Mouse (Mus musculus) midbrain, postnatal 0 days (tissue): ENCODE measurements around the gene Pdap1. TPM values are rescaled to one million over a fixed set of nuclear protein-coding genes. Genes with fewer than 3 reads are reported as not detected.
"Not testable (repeated sequence)": the region's sequence is repeated elsewhere in the genome, so short reads cannot be mapped to it uniquely, and the experiment has no call there.

Source experiments
- ATAC-seq: fragments of 200-750 bp; cut with Nextera tagmentation; 2 replicates; pipeline ENCODE4 v1.8.0; 2017; ENCODE audit warnings: moderate number of reproducible peaks, mild to moderate bottlenecking, moderate TSS enrichment, moderate library complexity; ENCODE audit not compliant: low FRiP score
- DNase-seq: peaks from one replicate; pipeline ENCODE4 v3.0.0-alpha.2; 2015; ENCODE audit warnings: low spot score
- H3K27ac ChIP-seq: fragments of 300-500 bp; sonication (generic); 2 replicates; pipeline ENCODE4 v1.5.1; 2014; ENCODE audit warnings: low read depth, mild to moderate bottlenecking, low read length, mixed read lengths
- H3K27me3 ChIP-seq: fragments of 300-500 bp; sonication (generic); 2 replicates; pipeline ENCODE4 v1.6.1; 2014; ENCODE audit warnings: low read length, control low read depth, mixed read lengths; ENCODE audit not compliant: insufficient read depth
- H3K36me3 ChIP-seq: fragments of 300-500 bp; sonication (generic); 2 replicates; pipeline ENCODE4 v1.6.1; 2014; ENCODE audit warnings: low read length, control low read depth, mixed read lengths; ENCODE audit not compliant: insufficient read depth
- H3K4me1 ChIP-seq: fragments of 300-500 bp; sonication (generic); 2 replicates; pipeline ENCODE4 v1.6.1; 2014; ENCODE audit warnings: mild to moderate bottlenecking, control low read depth, antibody characterized with exemption, low read length, mixed read lengths; ENCODE audit not compliant: insufficient read depth
- H3K4me2 ChIP-seq: fragments of 300-500 bp; sonication (generic); 2 replicates; pipeline ENCODE4 v1.6.1; 2014; ENCODE audit warnings: low read depth, mild to moderate bottlenecking, low read length, mixed read lengths; ENCODE audit not compliant: poor library complexity, severe bottlenecking
- H3K4me3 ChIP-seq: fragments of 300-500 bp; sonication (generic); 2 replicates; pipeline ENCODE4 v1.5.1; 2014; ENCODE audit warnings: low read depth, mild to moderate bottlenecking, low read length, moderate library complexity
- H3K9ac ChIP-seq: fragments of 300-500 bp; sonication (generic); replicated peaks from 2 replicates; pipeline ENCODE4 v1.6.1; 2014; ENCODE audit warnings: mild to moderate bottlenecking, low read length, moderate library complexity, mixed read lengths; ENCODE audit not compliant: poor library complexity, severe bottlenecking
- H3K9me3 ChIP-seq: fragments of 300-500 bp; sonication (generic); 2 replicates; pipeline ENCODE4 v1.6.1; 2016; ENCODE audit warnings: low read length, control low read depth
- CTCF ChIP-seq: IDR thresholded peaks from 2 replicates; pipeline ENCODE4 v1.5.1; 2016; ENCODE audit warnings: antibody characterized with exemption, mild to moderate bottlenecking
- WGBS: fragments of 180-500 bp; shearing (Covaris S2); extraction: QIAGEN DNeasy Blood & Tissue Kit; methylation state at CpG from one replicate; pipeline ENCODE4 v1.1.7; 2014; 5-methylcytosine and 5-hydroxymethylcytosine counted together
- polyA plus RNA-seq: library from polyadenylated mRNA; unstranded; fragments of >200 nt; fragmentation: Nextera tagmentation; extraction: Ambion mirVana; gene quantifications from 2 replicates; pipeline ENCODE4 v1.2.1, GENCODE M21; 2015
- total RNA-seq: library from RNA; depleted of rRNA; stranded (reverse); fragments of >200 nt; gene quantifications from 2 replicates; pipeline ENCODE4 v1.2.3, GENCODE M21; 2014

Pdap1 gene
- total and polyA plus RNA-seq, 2 experiments from 2014 or later: 47.7 to 141 TPM

DNA sequence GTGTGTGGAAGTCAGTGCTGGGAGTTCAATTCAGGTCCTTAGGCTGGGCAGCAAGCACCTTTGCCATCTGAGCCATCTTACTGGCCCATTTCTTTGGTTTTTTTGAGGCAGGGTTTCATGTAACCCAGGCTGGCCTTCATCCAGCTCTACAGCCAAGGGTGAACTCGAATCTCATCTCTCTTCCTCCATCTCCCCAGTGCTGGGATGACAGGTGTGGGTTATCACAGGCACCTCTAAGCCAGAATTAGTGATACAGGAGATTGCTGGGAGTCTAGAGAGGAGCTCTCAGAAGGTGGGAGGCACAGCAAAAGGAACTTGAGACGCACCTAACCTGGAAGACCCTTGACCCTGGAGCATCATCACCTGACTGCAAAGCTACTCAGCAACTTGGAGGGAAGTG is 26.6 kb downstream of the Pdap1 start:
- DNase-seq: no peak
- Histone ChIP-seq H3K4me2 (peak overlapping the region; percentile 46), H3K36me3 (peaks cover 20% of the 10 kb centered on the region), H3K9me3 (no peaks in the 10 kb centered on the region), H3K4me1 (no peaks in the 10 kb centered on the region), H3K27ac (no peak overlapping the region), H3K9ac (no peak overlapping the region), H3K27me3 (peaks cover 12% of the 10 kb centered on the region), H3K4me3 (no peak overlapping the region)
- WGBS: 64% methylated on average over 2 of the region's 2 CpGs
- TF ChIP-seq CTCF: no peak
- ATAC-seq: no peak

DNA sequence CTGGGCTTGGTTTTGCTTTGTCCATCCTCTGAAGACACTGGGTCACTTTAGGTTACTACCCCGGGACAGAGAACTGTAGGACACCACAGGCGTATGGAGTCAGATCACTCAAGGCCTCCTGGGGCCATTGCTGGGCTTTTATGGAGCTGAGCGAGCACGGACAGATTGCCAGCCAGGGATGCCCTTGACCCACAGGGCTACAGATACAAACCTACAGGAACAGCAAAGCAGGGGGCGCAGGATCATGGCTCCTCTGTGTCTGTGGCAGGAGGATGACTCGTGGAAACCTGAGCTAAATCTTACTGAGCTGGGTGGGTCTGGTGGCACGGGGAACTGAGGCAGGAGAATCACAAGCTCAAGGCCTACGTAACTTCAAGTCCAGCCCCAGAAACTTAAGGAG is 27.5 kb downstream of the Pdap1 start:
- Histone ChIP-seq H3K27me3 (peaks cover 12% of the 10 kb centered on the region), H3K4me3 (no peak overlapping the region), H3K4me1 (no peaks in the 10 kb centered on the region), H3K9ac (no peak overlapping the region), H3K27ac (no peak overlapping the region), H3K9me3 (no peaks in the 10 kb centered on the region), H3K4me2 (no peak overlapping the region), H3K36me3 (peaks cover 28% of the 10 kb centered on the region)
- no peak for DNase-seq
- no peak for ATAC-seq
- WGBS: 84% methylated on average over 8 of the region's 8 CpGs
- TF ChIP-seq CTCF: no peak

DNA sequence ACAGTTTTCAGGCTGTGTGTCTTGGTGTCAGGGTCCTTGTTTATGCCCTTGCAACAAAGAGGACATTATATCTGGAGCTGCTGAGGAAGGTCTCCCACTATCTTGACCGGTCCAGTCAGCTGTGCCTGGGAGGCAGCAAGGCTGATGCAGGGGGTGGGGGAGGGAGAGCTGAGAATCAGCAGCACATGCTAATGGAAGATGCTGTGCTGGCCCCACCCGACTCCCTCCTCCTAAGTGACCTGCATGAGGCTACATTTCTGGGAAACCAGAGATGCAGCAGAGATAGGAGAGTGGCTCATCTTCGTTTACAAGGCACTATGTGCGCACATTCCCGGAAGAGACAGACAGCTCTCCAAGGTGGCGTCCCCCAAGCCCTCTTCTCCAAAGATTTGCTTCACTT is 29.6 kb downstream of the Pdap1 start:
- 96% methylated on average over 6 of the region's 6 CpGs for whole genome bisulfite sequencing

DNA sequence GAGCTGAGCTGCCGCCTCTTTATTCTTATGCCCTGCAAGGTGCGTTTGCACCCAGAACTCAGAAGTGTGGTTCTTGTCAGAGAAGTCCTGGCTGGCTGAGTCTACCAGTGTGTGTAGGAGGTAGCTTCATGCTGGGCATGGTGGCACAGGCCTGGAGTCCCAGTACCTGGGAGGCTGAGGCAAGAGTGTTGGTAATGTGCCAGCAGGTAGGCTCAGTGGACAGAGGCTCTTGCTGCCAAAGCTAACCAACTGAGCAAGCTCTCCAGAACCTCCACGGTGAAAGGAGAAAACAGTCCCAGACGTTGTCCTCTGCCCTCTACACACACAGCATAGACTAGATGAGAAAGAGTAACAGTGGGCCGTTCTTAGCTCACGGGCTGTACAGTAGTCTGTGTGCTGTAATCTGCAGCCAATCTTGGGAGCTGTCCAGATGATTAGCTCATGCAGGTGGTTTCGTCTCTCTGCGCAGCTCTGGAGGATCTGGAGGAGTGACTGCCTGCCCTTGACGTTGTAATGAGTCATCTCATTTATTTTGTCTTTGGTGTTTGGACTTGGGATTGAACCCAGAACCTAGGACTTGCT is 34.3 kb downstream of the Pdap1 start:
- no peak overlapping the region for H3K4me3 ChIP-seq
- H3K9ac ChIP-seq: no peak overlapping the region
- no peaks in the 10 kb centered on the region for H3K27me3 ChIP-seq
- no peak overlapping the region for H3K4me2 ChIP-seq
- no peaks in the 10 kb centered on the region for H3K9me3 ChIP-seq
- ATAC-seq (no peak), DNase-seq (no peak)
- peaks cover 87% of the 10 kb centered on the region for H3K36me3 ChIP-seq
- TF ChIP-seq CTCF: no peak
- H3K4me1 ChIP-seq: no peaks in the 10 kb centered on the region
- WGBS: 95% methylated on average over 9 of the region's 9 CpGs
- no peak overlapping the region for H3K27ac ChIP-seq

More for the DNA sequence above, 29.6 kb downstream of the Pdap1 start:
- Histone ChIP-seq H3K9ac (no peak overlapping the region), H3K4me3 (no peak overlapping the region), H3K27me3 (peaks cover 12% of the 10 kb centered on the region), H3K9me3 (no peaks in the 10 kb centered on the region), H3K27ac (no peak overlapping the region), H3K36me3 (peaks cover 50% of the 10 kb centered on the region), H3K4me2 (no peak overlapping the region), H3K4me1 (no peaks in the 10 kb centered on the region)
- DNase-seq: no peak
- TF ChIP-seq CTCF: no peak
- ATAC-seq: no peak

DNA sequence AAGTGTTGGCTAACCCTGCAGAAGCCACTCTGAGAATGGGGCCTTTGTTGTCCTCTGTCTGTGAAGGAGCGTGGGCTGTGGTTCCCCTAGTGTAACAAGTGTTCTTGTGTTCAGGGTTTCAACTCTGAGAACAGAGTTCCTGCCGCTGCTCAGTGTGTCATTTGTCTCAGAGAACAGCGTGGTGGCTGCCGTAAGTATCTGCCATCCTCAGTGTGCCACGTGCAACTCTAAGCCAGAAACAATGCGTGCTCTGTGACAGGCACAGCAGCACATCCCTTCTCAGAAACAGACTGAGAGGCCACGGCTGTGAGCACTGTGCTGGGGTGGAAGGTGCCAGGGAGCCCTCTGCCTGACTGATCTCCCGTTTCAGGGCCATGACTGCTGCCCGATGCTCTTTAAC is 35.7 kb downstream of the Pdap1 start:
- H3K9ac ChIP-seq: no peak overlapping the region
- H3K4me2 ChIP-seq: no peak overlapping the region
- no peak overlapping the region for H3K27ac ChIP-seq
- no peaks in the 10 kb centered on the region for H3K27me3 ChIP-seq
- ATAC-seq (peak; percentile 48; the same call in 1 of the 2 replicates), DNase-seq (peak; percentile 29)
- H3K36me3 ChIP-seq: peaks cover 87% of the 10 kb centered on the region
- no peak overlapping the region for H3K4me3 ChIP-seq
- H3K9me3 ChIP-seq: no peaks in the 10 kb centered on the region
- no peak for TF ChIP-seq CTCF
- H3K4me1 ChIP-seq: no peaks in the 10 kb centered on the region
- 81% methylated on average over 9 of the region's 9 CpGs for WGBS

DNA sequence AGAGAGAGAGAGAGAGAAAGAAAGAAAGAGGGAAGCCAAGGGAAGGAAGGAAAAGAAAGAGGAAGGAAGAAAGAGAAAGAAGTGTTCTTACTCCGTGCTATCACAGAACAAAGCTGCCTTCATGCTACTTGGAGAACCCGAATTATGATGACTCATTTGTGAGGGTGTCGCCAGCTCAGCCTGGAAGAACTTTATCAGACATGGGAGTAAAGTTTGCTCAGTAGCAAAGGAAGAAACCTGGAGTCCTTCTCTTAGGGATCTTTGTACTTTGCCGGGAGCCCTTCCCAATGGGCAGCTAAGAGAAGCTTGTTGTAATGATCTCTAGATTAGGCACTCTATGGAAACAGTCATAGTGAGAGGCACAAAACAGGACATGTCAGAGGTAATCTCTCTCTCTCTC is 37.3 kb downstream of the Pdap1 start:
- H3K4me3 ChIP-seq: no peak overlapping the region
- H3K27ac ChIP-seq: no peak overlapping the region
- H3K4me2 ChIP-seq: no peak overlapping the region
- TF ChIP-seq CTCF: no peak
- H3K4me1 ChIP-seq: no peaks in the 10 kb centered on the region
- H3K36me3 ChIP-seq: peaks cover 85% of the 10 kb centered on the region
- DNase-seq: no peak
- no peak for ATAC-seq
- 96% methylated on average over 4 of the region's 4 CpGs for WGBS
- H3K27me3 ChIP-seq: no peaks in the 10 kb centered on the region
- H3K9me3 ChIP-seq: no peaks in the 10 kb centered on the region
- H3K9ac ChIP-seq: no peak overlapping the region

DNA sequence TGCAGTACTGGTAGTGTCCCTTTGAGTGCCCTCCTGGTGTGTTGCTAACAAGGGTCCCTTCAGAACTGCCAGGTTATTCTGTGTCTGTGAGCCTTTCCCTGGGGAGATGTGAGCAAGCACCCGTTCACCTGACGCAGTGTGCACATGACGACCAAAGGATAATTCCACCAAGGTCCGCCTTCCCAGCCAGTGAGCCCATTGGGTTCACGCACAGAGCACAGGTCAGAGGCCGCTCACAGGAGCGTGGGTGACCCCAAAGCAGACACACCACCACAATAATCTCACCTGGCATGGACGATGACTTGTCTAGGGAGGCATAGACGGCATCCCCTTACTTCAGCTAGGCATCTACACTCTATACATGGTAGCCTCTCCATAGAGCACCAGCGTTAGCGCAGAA is 38.6 kb downstream of the Pdap1 start:
- WGBS: 95% methylated on average over 11 of the region's 11 CpGs
- not testable (repeated sequence) for H3K4me1 ChIP-seq, H3K27me3 ChIP-seq, ATAC-seq, H3K4me3 ChIP-seq, DNase-seq, H3K27ac ChIP-seq, H3K9ac ChIP-seq, H3K9me3 ChIP-seq, H3K4me2 ChIP-seq
- H3K36me3 ChIP-seq: peaks cover 81% of the 10 kb centered on the region
